Mouse (Mus musculus): Measurements from ENCODE around the gene Vmn1r129. TPM values are rescaled to one million over a fixed set of nuclear protein-coding genes. Genes with fewer than 3 reads are reported as not detected.
"Not testable (repeated sequence)": the region's sequence is repeated elsewhere in the genome, so short reads cannot be mapped to it uniquely, and the experiment has no call there.

Vmn1r129 gene
- not detected in 2 replicates for polyA plus RNA-seq (2016; fragmentation: Nextera tagmentation; extraction: Ambion mirVana)

- DNase-seq (ENCODE audit: low spot score); H3K27ac ChIP-seq: not testable (repeated sequence)
- WGBS, result no CpG with 5 or more reads among the region's 1 CpGs
These were observed at the start of gene Vmn1r129 for GRCm38 (mm10) chr7:21361191-21361590. Vmn1r129 (minus strand) TSS chr7:21361291.

DNA sequence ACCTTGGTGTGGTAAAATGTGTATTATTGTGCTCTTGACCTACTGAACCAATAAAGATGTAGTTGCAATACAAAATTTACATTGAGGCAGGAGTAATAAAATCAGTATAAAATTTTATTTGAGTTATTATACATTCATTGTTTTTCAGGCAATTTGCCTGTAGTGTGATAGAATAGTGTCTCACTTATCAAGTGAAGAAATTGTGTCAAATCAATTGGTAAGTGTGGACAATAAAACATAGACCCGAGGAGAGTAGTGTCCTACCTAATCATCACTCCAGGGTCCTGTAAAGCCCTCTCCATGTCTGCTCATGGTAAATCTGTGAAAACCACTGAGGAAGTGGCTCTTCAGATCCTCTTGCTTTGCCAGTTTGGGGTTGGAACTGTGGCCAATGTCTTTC, 12.0 kb downstream of the Vmn1r129 start, which contains the start of gene Vmn1r128:
Gene Vmn1r128 (plus strand): TSS at position 301 of the 400 bp plus-strand sequence.
- not testable (repeated sequence) for H3K36me3 ChIP-seq; H3K4me1 ChIP-seq; H3K27ac ChIP-seq; DNase-seq (ENCODE audit: low spot score); H3K9me3 ChIP-seq (replicated peaks); H3K4me3 ChIP-seq; H3K27me3 ChIP-seq (ENCODE audit: low read depth, poor library complexity, severe bottlenecking)
- WGBS, result 79% methylated on average over 1 of the region's 1 CpGs

More at GRCm38 (mm10) chr7:21361191-21361590, at the start of gene Vmn1r129:
- H3K4me1 ChIP-seq; H3K9me3 ChIP-seq (replicated peaks); H3K36me3 ChIP-seq; H3K27me3 ChIP-seq (ENCODE audit: low read depth, poor library complexity, severe bottlenecking); H3K4me3 ChIP-seq: not testable (repeated sequence)

DNA sequence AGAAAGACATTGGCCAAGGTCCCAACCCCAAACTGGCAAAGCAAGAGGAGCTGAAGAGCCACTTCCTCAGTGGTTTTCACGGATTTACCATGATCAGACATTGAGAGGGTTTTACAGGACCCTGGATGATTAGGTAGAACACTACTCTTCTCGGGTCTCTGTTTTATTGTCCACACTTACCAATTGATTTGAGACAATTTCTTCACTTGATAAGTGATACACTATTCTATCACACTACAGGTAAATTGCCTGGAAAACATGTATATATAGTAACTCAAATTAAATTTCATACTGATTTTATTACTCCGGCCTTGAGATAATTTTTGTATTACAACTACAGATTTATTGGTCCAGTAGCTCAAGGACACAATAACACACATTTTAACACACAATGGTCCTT, 41.3 kb downstream of the Vmn1r129 start, which contains the start of gene Vmn1r127:
Gene Vmn1r127 (minus strand): TSS at position 101 of the 400 bp plus-strand sequence.
- H3K27me3 ChIP-seq (ENCODE audit: low read depth, poor library complexity, severe bottlenecking); H3K27ac ChIP-seq; H3K4me3 ChIP-seq; DNase-seq (ENCODE audit: low spot score); H3K4me1 ChIP-seq; H3K9me3 ChIP-seq (replicated peaks); H3K36me3 ChIP-seq: not testable (repeated sequence)
- WGBS, result no CpG with 5 or more reads among the region's 3 CpGs

Other genes with a start within 250 kb of the Vmn1r129 start
- not detected in 2 replicates for gene Vmn1r122, start 227.2 kb downstream of the Vmn1r129 start, polyA plus RNA-seq (2016; fragmentation: Nextera tagmentation; extraction: Ambion mirVana)
- not detected in 2 replicates for gene Vmn1r123, start 199.1 kb downstream of the Vmn1r129 start, polyA plus RNA-seq (2016; fragmentation: Nextera tagmentation; extraction: Ambion mirVana)
- gene Gm5157, start 170.9 kb downstream of the Vmn1r129 start, polyA plus RNA-seq (2016; fragmentation: Nextera tagmentation; extraction: Ambion mirVana), result not detected in 2 replicates
- not detected in 2 replicates for gene Vmn1r124, start 100.7 kb downstream of the Vmn1r129 start, polyA plus RNA-seq (2016; fragmentation: Nextera tagmentation; extraction: Ambion mirVana)
- gene Vmn1r125, start 89.1 kb downstream of the Vmn1r129 start, polyA plus RNA-seq (2016; fragmentation: Nextera tagmentation; extraction: Ambion mirVana), result not detected in 2 replicates
- gene Vmn1r126, start 59.8 kb downstream of the Vmn1r129 start, polyA plus RNA-seq (2016; fragmentation: Nextera tagmentation; extraction: Ambion mirVana), result not detected in 2 replicates
- gene Vmn1r127, start 41.4 kb downstream of the Vmn1r129 start, polyA plus RNA-seq (2016; fragmentation: Nextera tagmentation; extraction: Ambion mirVana), result not detected in 2 replicates
- not detected in 2 replicates for gene Vmn1r128, start 11.9 kb downstream of the Vmn1r129 start, polyA plus RNA-seq (2016; fragmentation: Nextera tagmentation; extraction: Ambion mirVana)
- gene Gm6882, start 71.5 kb upstream of the Vmn1r129 start, polyA plus RNA-seq (2016; fragmentation: Nextera tagmentation; extraction: Ambion mirVana), result not detected in 2 replicates
- gene Vmn1r130, start 150.5 kb upstream of the Vmn1r129 start, polyA plus RNA-seq (2016; fragmentation: Nextera tagmentation; extraction: Ambion mirVana), result not detected in 2 replicates
- gene Vmn1r131, start 184.8 kb upstream of the Vmn1r129 start, polyA plus RNA-seq (2016; fragmentation: Nextera tagmentation; extraction: Ambion mirVana), result not detected in 2 replicates

All from limb, embryonic 10.5 days (tissue).